ENCODE assay signal across 14 mouse cellular contexts in genomic region chr12:75612711-75613110, GRCm38 (mm10). TPM values are rescaled to one million over a fixed set of nuclear protein-coding genes. Genes with fewer than 3 reads are reported as not detected.
A peak's percentile ranks its signal among the peaks of the same experiment; 100 is the strongest.
DNase-seq lines count a peak whose midpoint lies in the region; ATAC-seq and TF ChIP-seq lines count a peak whose summit lies in the region.
"Had no signal": no experiment of that assay in that cellular context is flagged by ENCODE, and none has a peak within 500 bp of the region (broad histone marks: within the 10 kb centered on the region; RNA-seq: fewer than 3 reads in every experiment).

No protein-coding gene starts in this region.

- no peak overlapping the region for H3K4me3 ChIP-seq in forebrain, postnatal 0 days (ENCODE audit: low read depth, low read length)
- no peak overlapping the region for H3K4me3 ChIP-seq in hindbrain, embryonic 12.5 days
- H3K4me3 ChIP-seq: heart, adult 2 months; intestine, embryonic 15.5 days; limb, embryonic 12.5 days; liver, embryonic 13.5 days; megakaryocyte, embryonic 14.5 days; stomach, embryonic 15.5 days had no signal

- no peak for TF ChIP-seq CTCF in forebrain, postnatal 0 days (IDR thresholded peaks at IDR 0.05; ENCODE audit: low read depth)

- H3K9ac ChIP-seq in forebrain, postnatal 0 days, result no peak overlapping the region
- H3K9ac ChIP-seq in hindbrain, embryonic 12.5 days, result no peak overlapping the region
- H3K9ac ChIP-seq: intestine, embryonic 15.5 days; limb, embryonic 12.5 days; liver, embryonic 13.5 days; stomach, embryonic 15.5 days had no signal

- no peaks in the 10 kb centered on the region for H3K27me3 ChIP-seq in forebrain, postnatal 0 days (ENCODE audit: insufficient read depth, low read length)
- H3K27me3 ChIP-seq in hindbrain, embryonic 12.5 days, result peaks cover 3% of the 10 kb centered on the region; the same call in 1 of the 2 replicates
- H3K27me3 ChIP-seq: intestine, embryonic 15.5 days; limb, embryonic 12.5 days; stomach, embryonic 15.5 days had no signal

- DNase-seq in layer of hippocampus, adult 8-10 months (ENCODE audit: low spot score in 2 of 2), result peak; percentile 15 to 23
- DNase-seq in layer of hippocampus, postnatal 25 days (ENCODE audit: extremely low spot score in 1 of 2, low spot score in 1 of 2), result no peak
- peak; percentile 29 for DNase-seq in cerebellum, adult 11 months
- peak; percentile 73 for DNase-seq in cerebellum, adult 9-10 months
- peak; percentile 76 for DNase-seq in forebrain, postnatal 0 days
- no peak for DNase-seq in urinary bladder, postnatal 10 days (ENCODE audit: low spot score)
- DNase-seq: heart, adult 2 months; liver, embryonic 13.5 days had no signal

- H3K4me1 ChIP-seq in forebrain, postnatal 0 days (ENCODE audit: insufficient read depth), result no peaks in the 10 kb centered on the region
- peaks cover 3% of the 10 kb centered on the region; the same call in 1 of the 2 replicates for H3K4me1 ChIP-seq in hindbrain, embryonic 12.5 days
- H3K4me1 ChIP-seq: stomach, embryonic 15.5 days had no signal

- 60% methylated on average over 7 of the region's 7 CpGs for WGBS in forebrain, postnatal 0 days
- WGBS in hindbrain, embryonic 12.5 days, result 85% methylated on average over 7 of the region's 7 CpGs

- peak; percentile 89 for ATAC-seq in forebrain, postnatal 0 days
- ATAC-seq in hindbrain, embryonic 12.5 days (ENCODE audit: low FRiP score), result no peak
- ATAC-seq: intestine, embryonic 15.5 days; midbrain, embryonic 16.5 days had no signal

- H3K4me2 ChIP-seq in forebrain, postnatal 0 days (ENCODE audit: low read depth), result no peak overlapping the region; the same call in 1 of the 2 replicates
- H3K4me2 ChIP-seq in hindbrain, embryonic 12.5 days (replicated peaks), result no peak overlapping the region
- H3K4me2 ChIP-seq: intestine, embryonic 15.5 days; limb, embryonic 12.5 days; liver, embryonic 13.5 days; stomach, embryonic 15.5 days had no signal

- H3K36me3 ChIP-seq in forebrain, postnatal 0 days (ENCODE audit: insufficient read depth), result no peaks in the 10 kb centered on the region
- H3K36me3 ChIP-seq in hindbrain, embryonic 12.5 days, result no peaks in the 10 kb centered on the region
- H3K36me3 ChIP-seq: intestine, embryonic 15.5 days; limb, embryonic 12.5 days; liver, embryonic 13.5 days; stomach, embryonic 15.5 days had no signal

- peak overlapping the region; percentile 29 for H3K27ac ChIP-seq in forebrain, postnatal 0 days (ENCODE audit: low read depth, low read length)
- H3K27ac ChIP-seq in hindbrain, embryonic 12.5 days, result no peak overlapping the region
- H3K27ac ChIP-seq: heart, adult 2 months; intestine, embryonic 15.5 days; limb, embryonic 12.5 days; liver, embryonic 13.5 days; stomach, embryonic 15.5 days had no signal

- no peaks in the 10 kb centered on the region for H3K9me3 ChIP-seq in forebrain, postnatal 0 days (ENCODE audit: low read length)
- no peaks in the 10 kb centered on the region for H3K9me3 ChIP-seq in hindbrain, embryonic 12.5 days (replicated peaks)
- H3K9me3 ChIP-seq: intestine, embryonic 15.5 days; limb, embryonic 12.5 days; liver, embryonic 13.5 days; stomach, embryonic 15.5 days had no signal

RNA-seq across cellular contexts. Expression of gene Ppp2r5e, which starts 16.7 kb away (rescaled TPM):
- 10 to 100 TPM; 71.9 to 77.1 (median 76.4) TPM for total RNA-seq in layer of hippocampus, adult 8-10 months (2022)
- 10 to 100 TPM; 74.0 to 80.2 TPM for total RNA-seq in layer of hippocampus, postnatal 25 days (2021)
- total RNA-seq in forebrain, postnatal 0 days (2014; rRNA removed), result 35.4 and 50.8 TPM in 2 replicates
- polyA plus RNA-seq in forebrain, postnatal 0 days (2015; fragmentation: Nextera tagmentation; extraction: Ambion mirVana), result 22.7 and 26.7 TPM in 2 replicates
- polyA plus RNA-seq in hindbrain, embryonic 12.5 days (2016; fragmentation: Nextera tagmentation; extraction: Ambion mirVana), result 23.2 and 26.4 TPM in 2 replicates

RNA-seq across cellular contexts. Expression of gene Wdr89, which starts 56.6 kb away (rescaled TPM):
- total RNA-seq in layer of hippocampus, adult 8-10 months (2022), result 1 to 10 TPM; 3.3 to 4.0 (median 3.5) TPM
- total RNA-seq in layer of hippocampus, postnatal 25 days (2021), result 1 to 10 TPM; 3.5 to 3.9 TPM
- total RNA-seq in forebrain, postnatal 0 days (2014; rRNA removed), result 3.8 and 4.8 TPM in 2 replicates
- polyA plus RNA-seq in forebrain, postnatal 0 days (2015; fragmentation: Nextera tagmentation; extraction: Ambion mirVana), result 3.1 and 4.9 TPM in 2 replicates
- 8.0 and 9.0 TPM in 2 replicates for polyA plus RNA-seq in hindbrain, embryonic 12.5 days (2016; fragmentation: Nextera tagmentation; extraction: Ambion mirVana)

Comparison
In these comparisons a context has a peak if more than half of its experiments do, and no peak if none do; other contexts are left out.
1. DNase-seq: peak in layer of hippocampus, adult 8-10 months (2 of 2), cerebellum, adult 11 months (single experiment), cerebellum, adult 9-10 months (single experiment) and forebrain, postnatal 0 days (single experiment); none in layer of hippocampus, postnatal 25 days (0 of 2) and urinary bladder, postnatal 10 days (single experiment).